ENCODE assay signal across 8 mouse cellular contexts in genomic region chr9:45412287-45412686, GRCm38 (mm10). TPM values are rescaled to one million over a fixed set of nuclear protein-coding genes. Genes with fewer than 3 reads are reported as not detected.
DNase-seq lines count a peak whose midpoint lies in the region; ATAC-seq and TF ChIP-seq lines count a peak whose summit lies in the region.

No protein-coding gene starts in this region.

- no peaks in the 10 kb centered on the region for H3K27me3 ChIP-seq in embryonic facial prominence, embryonic 11.5 days (ENCODE audit: control insufficient read depth, insufficient read depth, low read length)
- no peaks in the 10 kb centered on the region for H3K27me3 ChIP-seq in heart, adult 2 months (ENCODE audit: control insufficient read depth, insufficient read depth, low read length)
- H3K27me3 ChIP-seq in midbrain, embryonic 13.5 days: peaks cover 13% of the 10 kb centered on the region; the same call in 1 of the 2 replicates

- no peak; the same call in 1 of the 2 replicates for ATAC-seq in embryonic facial prominence, embryonic 11.5 days (replicated peaks; ENCODE audit: insufficient number of reproducible peaks, low FRiP score, low TSS enrichment, low read depth)
- peak; percentile 48 for ATAC-seq in midbrain, embryonic 13.5 days

- H3K4me1 ChIP-seq in embryonic facial prominence, embryonic 11.5 days (ENCODE audit: control insufficient read depth, insufficient read depth, low read length): no peaks in the 10 kb centered on the region
- no peaks in the 10 kb centered on the region; the same call in 1 of the 2 replicates for H3K4me1 ChIP-seq in heart, adult 2 months (ENCODE audit: control insufficient read depth, insufficient read depth, low read length)
- H3K4me1 ChIP-seq in midbrain, embryonic 13.5 days (replicated peaks): peaks cover 13% of the 10 kb centered on the region

- no peak for TF ChIP-seq EP300 in heart, adult 2 months (IDR thresholded peaks at IDR 0.05; ENCODE audit: insufficient read depth, low read depth, low read length)

- no peak for TF ChIP-seq POLR2A in heart, adult 2 months (IDR thresholded peaks at IDR 0.05; ENCODE audit: insufficient read depth, low read depth, low read length)

- intact Hi-C loops in heart, adult 2 months (cut with DNase I): no loop called here
- intact Hi-C loops in left cerebral cortex, postnatal 4 days (cut with DNase I): loop anchor here (5.0 kb wide), 2 partner anchors 110 to 190 kb away; no protein-coding TSS in a partner anchor

- peak; percentile 85 for TF ChIP-seq CTCF in heart, adult 2 months (IDR thresholded peaks at IDR 0.05)

- no peaks in the 10 kb centered on the region for H3K9me3 ChIP-seq in embryonic facial prominence, embryonic 11.5 days (replicated peaks; ENCODE audit: control insufficient read depth, low read length)
- H3K9me3 ChIP-seq in midbrain, embryonic 13.5 days: no peaks in the 10 kb centered on the region

- no peak overlapping the region for H3K4me3 ChIP-seq in embryonic facial prominence, embryonic 11.5 days (ENCODE audit: low read depth, low read length)
- H3K4me3 ChIP-seq in heart, adult 2 months: no peak overlapping the region
- H3K4me3 ChIP-seq in midbrain, embryonic 13.5 days (replicated peaks): no peak overlapping the region

- no peak overlapping the region for H3K9ac ChIP-seq in embryonic facial prominence, embryonic 11.5 days (replicated peaks; ENCODE audit: low read length)
- H3K9ac ChIP-seq in heart, adult 2 months (ENCODE audit: low read depth, low read length): no peak overlapping the region
- H3K9ac ChIP-seq in midbrain, embryonic 13.5 days (replicated peaks): peak overlapping the region; percentile 36; the same call in 1 of the 2 replicates

- H3K4me2 ChIP-seq in embryonic facial prominence, embryonic 11.5 days (ENCODE audit: low read depth, low read length): peak overlapping the region; percentile 14; the same call in 1 of the 2 replicates
- H3K4me2 ChIP-seq in midbrain, embryonic 13.5 days (replicated peaks): peak overlapping the region; percentile 36

- H3K36me3 ChIP-seq in embryonic facial prominence, embryonic 11.5 days (replicated peaks; ENCODE audit: control insufficient read depth, insufficient read depth, low read depth, low read length): no peaks in the 10 kb centered on the region
- H3K36me3 ChIP-seq in heart, adult 2 months (ENCODE audit: control insufficient read depth, insufficient read depth, low read length): no peaks in the 10 kb centered on the region
- no peaks in the 10 kb centered on the region for H3K36me3 ChIP-seq in midbrain, embryonic 13.5 days

- H3K79me2 ChIP-seq in heart, adult 2 months (replicated peaks; ENCODE audit: control insufficient read depth, insufficient read depth, low read length): no peaks in the 10 kb centered on the region

- DNase-seq in 3134 (ENCODE audit: extremely low read depth, insufficient read length, low spot score): peak; percentile 28
- peak; percentile 62 for DNase-seq in adrenal gland, adult 8-10 months
- peak; percentile 94 for DNase-seq in embryonic facial prominence, embryonic 11.5 days (ENCODE audit: low spot score)
- peak; percentile 76 to 91 for DNase-seq in heart, adult 2 months
- DNase-seq in kidney, adult 18-20 months: peak; percentile 92
- peak; percentile 95 for DNase-seq in left cerebral cortex, postnatal 4 days
- DNase-seq in spleen, adult 12 weeks (ENCODE audit: low spot score): peak; percentile 51

- 7% methylated on average over 10 of the region's 10 CpGs for WGBS in embryonic facial prominence, embryonic 11.5 days
- WGBS in heart, adult 2 months: 4% methylated on average over 10 of the region's 10 CpGs
- WGBS in midbrain, embryonic 13.5 days: 9% methylated on average over 10 of the region's 10 CpGs

- H3K27ac ChIP-seq in embryonic facial prominence, embryonic 11.5 days (replicated peaks; ENCODE audit: low read depth, low read length): no peak overlapping the region
- no peak overlapping the region for H3K27ac ChIP-seq in heart, adult 2 months
- no peak overlapping the region for H3K27ac ChIP-seq in midbrain, embryonic 13.5 days

RNA-seq across cellular contexts. Expression of gene Fxyd2, which starts 12.8 kb away (rescaled TPM):
- total RNA-seq in adrenal gland, adult 8-10 months (2022): 10 to 100 TPM in 1 of 4 experiments, 1 to 10 TPM in 3; 4.9 to 10.4 (median 7.3) TPM
- 1.7 and 1.9 TPM in 2 replicates for polyA plus RNA-seq in embryonic facial prominence, embryonic 11.5 days (2014; fragmentation: Nextera tagmentation; extraction: Ambion mirVana)
- 1 to 10 TPM; 2.8 to 3.3 TPM for total RNA-seq in heart, adult 2 months (2021)
- 4.2 and 9.7 TPM in 2 replicates for polyA plus RNA-seq in heart, adult 2 months (2012; rRNA removed)
- total RNA-seq in left cerebral cortex, postnatal 4 days (2021): 1 to 10 TPM; 6.7 to 7.0 TPM
- polyA plus RNA-seq in midbrain, embryonic 13.5 days (2015; fragmentation: Nextera tagmentation; extraction: Ambion mirVana): 3.6 and 5.5 TPM in 2 replicates

RNA-seq across cellular contexts. Expression of gene Dscaml1, which starts 14.1 kb away (rescaled TPM):
- total RNA-seq in adrenal gland, adult 8-10 months (2022): 1 to 10 TPM; 1.7 to 3.7 (median 2.6) TPM
- 0.76 and 0.86 TPM in 2 replicates for polyA plus RNA-seq in embryonic facial prominence, embryonic 11.5 days (2014; fragmentation: Nextera tagmentation; extraction: Ambion mirVana)
- not detected for total RNA-seq in heart, adult 2 months (2021)
- polyA plus RNA-seq in heart, adult 2 months (2012; rRNA removed): 0.03 and 0.14 TPM in 2 replicates
- total RNA-seq in left cerebral cortex, postnatal 4 days (2021): 10 to 100 TPM; 46.6 to 49.1 TPM
- 8.4 and 9.5 TPM in 2 replicates for polyA plus RNA-seq in midbrain, embryonic 13.5 days (2015; fragmentation: Nextera tagmentation; extraction: Ambion mirVana)

RNA-seq across cellular contexts. Expression of gene Fxyd6, which starts 42.3 kb away (rescaled TPM):
- total RNA-seq in adrenal gland, adult 8-10 months (2022): 100 to 1,000 TPM; 307 to 396 (median 352) TPM
- 83.0 and 93.1 TPM in 2 replicates for polyA plus RNA-seq in embryonic facial prominence, embryonic 11.5 days (2014; fragmentation: Nextera tagmentation; extraction: Ambion mirVana)
- total RNA-seq in heart, adult 2 months (2021): 10 to 100 TPM; 13.8 to 14.2 TPM
- 40.8 and 51.2 TPM in 2 replicates for polyA plus RNA-seq in heart, adult 2 months (2012; rRNA removed)
- total RNA-seq in left cerebral cortex, postnatal 4 days (2021): 100 to 1,000 TPM; 368 to 407 TPM
- polyA plus RNA-seq in midbrain, embryonic 13.5 days (2015; fragmentation: Nextera tagmentation; extraction: Ambion mirVana): 364 and 384 TPM in 2 replicates

Comparison
In these comparisons a context has a peak if more than half of its experiments do, and no peak if none do; other contexts are left out.
1. DNase-seq: peak in every context shown above with its lines; median percentile 95 in left cerebral cortex, postnatal 4 days; 94 in embryonic facial prominence, embryonic 11.5 days; 92 in kidney, adult 18-20 months; 84 in heart, adult 2 months; 62 in adrenal gland, adult 8-10 months; 51 in spleen, adult 12 weeks; 28 in 3134.
2. RNA of gene Dscaml1, which starts 14.1 kb away (total RNA-seq): 46.6 to 49.1 TPM in left cerebral cortex, postnatal 4 days; 1.7 to 3.7 TPM in adrenal gland, adult 8-10 months and not detected in heart, adult 2 months; every median in the first group is over 10 times any median in the second.
3. RNA of gene Fxyd6, which starts 42.3 kb away (total RNA-seq): 368 to 407 TPM in left cerebral cortex, postnatal 4 days and 307 to 396 TPM in adrenal gland, adult 8-10 months; 13.8 to 14.2 TPM in heart, adult 2 months; every median in the first group is over 10 times any median in the second.